Mouse (Mus musculus) embryonic facial prominence, embryonic 14.5 days (tissue): ENCODE results near the gene Ttc39a. TPM values are rescaled to one million over a fixed set of nuclear protein-coding genes. Genes with fewer than 3 reads are reported as not detected.

Source experiments
- ATAC-seq: fragments of 200-750 bp; cut with Nextera tagmentation; 2 replicates; pipeline ENCODE4 v1.8.0; 2017; ENCODE audit warnings: low read depth, moderate number of reproducible peaks, moderate TSS enrichment
- DNase-seq: peaks from one replicate; pipeline ENCODE4 v3.0.0-alpha.2; 2015; ENCODE audit warnings: low spot score
- H3K27ac ChIP-seq: fragments of 300-500 bp; sonication (generic); replicated peaks from 2 replicates; pipeline ENCODE4 v1.5.1; 2014; ENCODE audit warnings: low read depth, mild to moderate bottlenecking, low read length, moderate library complexity
- H3K27me3 ChIP-seq: fragments of 300-500 bp; sonication (generic); replicated peaks from 2 replicates; pipeline ENCODE4 v1.6.1; 2014; ENCODE audit warnings: low read length; ENCODE audit not compliant: control insufficient read depth, insufficient read depth
- H3K36me3 ChIP-seq: fragments of 300-500 bp; sonication (generic); 2 replicates; pipeline ENCODE4 v1.6.1; 2014; ENCODE audit warnings: low read length, mixed read lengths; ENCODE audit not compliant: control insufficient read depth, insufficient read depth
- H3K4me1 ChIP-seq: fragments of 300-500 bp; sonication (generic); 2 replicates; pipeline ENCODE4 v1.6.1; 2014; ENCODE audit warnings: antibody characterized with exemption, low read length; ENCODE audit not compliant: control insufficient read depth, insufficient read depth
- H3K4me2 ChIP-seq: fragments of 300-500 bp; sonication (generic); 2 replicates; pipeline ENCODE4 v1.6.1; 2014; ENCODE audit warnings: low read depth, mild to moderate bottlenecking, low read length, moderate library complexity, mixed read lengths
- H3K4me3 ChIP-seq: fragments of 300-500 bp; sonication (generic); 2 replicates; pipeline ENCODE4 v1.5.1; 2014; ENCODE audit warnings: low read depth, mild to moderate bottlenecking, low read length
- H3K9ac ChIP-seq: fragments of 300-500 bp; sonication (generic); 2 replicates; pipeline ENCODE4 v1.6.1; 2014; ENCODE audit warnings: low read depth, mild to moderate bottlenecking, low read length, moderate library complexity, mixed read lengths
- H3K9me3 ChIP-seq: fragments of 300-500 bp; sonication (generic); 2 replicates; pipeline ENCODE4 v1.6.1; 2016; ENCODE audit warnings: low read length; ENCODE audit not compliant: control insufficient read depth
- WGBS: fragments of 180-500 bp; shearing (Covaris S2); extraction: QIAGEN DNeasy Blood & Tissue Kit; methylation state at CpG from one replicate; pipeline ENCODE4 v1.1.7; 2014; 5-methylcytosine and 5-hydroxymethylcytosine counted together
- polyA plus RNA-seq: library from polyadenylated mRNA; unstranded; fragments of >200 nt; fragmentation: Nextera tagmentation; extraction: Ambion mirVana; gene quantifications from 2 replicates; pipeline ENCODE4 v1.2.1, GENCODE M21; 2014

Ttc39a gene
- polyA plus RNA-seq, 1 experiment from 2014 or later, result 4.0 TPM

- Histone ChIP-seq H3K4me1 (no peaks in the 10 kb centered on the region), H3K9ac (no peak overlapping the region), H3K36me3 (no peaks in the 10 kb centered on the region), H3K27ac (no peak overlapping the region), H3K4me2 (no peak overlapping the region), H3K4me3 (no peak overlapping the region), H3K9me3 (no peaks in the 10 kb centered on the region), H3K27me3 (no peaks in the 10 kb centered on the region)
- no peak for DNase-seq
- no peak for ATAC-seq
- 83% methylated on average over 5 of the region's 5 CpGs for WGBS
These were observed 5.8 kb downstream of the Ttc39a start for GRCm38 (mm10) chr4:109412233-109412632.

- Histone ChIP-seq H3K4me2 (no peak overlapping the region), H3K27ac (no peak overlapping the region), H3K4me1 (no peaks in the 10 kb centered on the region), H3K4me3 (no peak overlapping the region), H3K27me3 (no peaks in the 10 kb centered on the region), H3K9me3 (no peaks in the 10 kb centered on the region), H3K9ac (no peak overlapping the region), H3K36me3 (no peaks in the 10 kb centered on the region)
- no peak for ATAC-seq
- no peak for DNase-seq
- WGBS, result 56% methylated on average over 1 of the region's 1 CpGs
These were observed 11.6 kb downstream of the Ttc39a start for GRCm38 (mm10) chr4:109417998-109418397.

DNA sequence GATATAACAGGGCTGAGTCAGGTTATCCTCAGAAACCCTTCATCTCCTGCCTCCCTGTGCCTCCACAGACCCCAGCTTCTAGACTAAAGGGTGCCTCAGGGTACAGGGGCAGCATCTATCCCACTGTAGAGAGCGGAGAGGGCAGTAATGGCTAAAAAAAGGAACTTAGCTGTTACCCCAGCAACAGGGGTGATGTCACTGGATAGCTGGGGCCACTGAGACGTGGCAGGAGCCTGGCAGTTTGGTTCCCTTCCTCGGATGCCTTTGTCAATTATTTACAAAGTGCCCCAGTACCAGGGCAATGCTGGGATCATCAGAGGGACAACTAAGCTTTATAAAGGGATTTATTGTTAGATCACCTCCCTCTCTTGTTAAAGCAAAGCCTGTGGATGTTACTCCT, 12.6 kb downstream of the Ttc39a start:
- Histone ChIP-seq H3K27ac (no peak overlapping the region), H3K4me2 (no peak overlapping the region), H3K4me3 (no peak overlapping the region), H3K27me3 (no peaks in the 10 kb centered on the region), H3K9ac (no peak overlapping the region), H3K36me3 (no peaks in the 10 kb centered on the region), H3K9me3 (no peaks in the 10 kb centered on the region), H3K4me1 (no peaks in the 10 kb centered on the region)
- ATAC-seq (no peak), DNase-seq (no peak)
- 41% methylated on average over 3 of the region's 3 CpGs for WGBS

- H3K27me3 ChIP-seq, result no peaks in the 10 kb centered on the region
- H3K9me3 ChIP-seq, result no peaks in the 10 kb centered on the region
- WGBS, result 86% methylated on average over 4 of the region's 4 CpGs
- DNase-seq (no peak), ATAC-seq (no peak)
- H3K36me3 ChIP-seq, result no peaks in the 10 kb centered on the region
- H3K4me1 ChIP-seq, result no peaks in the 10 kb centered on the region
- H3K4me3 ChIP-seq, result no peak overlapping the region
- no peak overlapping the region for H3K4me2 ChIP-seq
- H3K9ac ChIP-seq, result no peak overlapping the region
- H3K27ac ChIP-seq, result no peak overlapping the region
These were observed 13.1 kb downstream of the Ttc39a start for GRCm38 (mm10) chr4:109419563-109419962.

- H3K36me3 ChIP-seq, result no peaks in the 10 kb centered on the region
- H3K9me3 ChIP-seq, result no peaks in the 10 kb centered on the region
- H3K4me3 ChIP-seq, result no peak overlapping the region
- H3K27ac ChIP-seq, result no peak overlapping the region
- H3K4me2 ChIP-seq, result no peak overlapping the region
- 75% methylated on average over 7 of the region's 8 CpGs for WGBS
- H3K9ac ChIP-seq, result no peak overlapping the region
- DNase-seq, result no peak
- no peaks in the 10 kb centered on the region for H3K4me1 ChIP-seq
- ATAC-seq, result no peak
- no peaks in the 10 kb centered on the region for H3K27me3 ChIP-seq
These were observed 13.8 kb downstream of the Ttc39a start for GRCm38 (mm10) chr4:109420138-109420795.

- H3K36me3 ChIP-seq, result no peaks in the 10 kb centered on the region
- no peak for ATAC-seq
- 84% methylated on average over 7 of the region's 7 CpGs for WGBS
- H3K9me3 ChIP-seq, result no peaks in the 10 kb centered on the region
- H3K27me3 ChIP-seq, result no peaks in the 10 kb centered on the region
- no peak overlapping the region for H3K4me2 ChIP-seq
- no peak overlapping the region for H3K27ac ChIP-seq
- DNase-seq, result no peak
- H3K9ac ChIP-seq, result no peak overlapping the region
- H3K4me3 ChIP-seq, result no peak overlapping the region
- H3K4me1 ChIP-seq, result no peaks in the 10 kb centered on the region
These were observed 15.2 kb downstream of the Ttc39a start for GRCm38 (mm10) chr4:109421608-109422007.

GRCm38 (mm10) chr4:109422436-109422835, 16.0 kb downstream of the Ttc39a start:
- no peaks in the 10 kb centered on the region for H3K9me3 ChIP-seq
- no peaks in the 10 kb centered on the region for H3K36me3 ChIP-seq
- no peak overlapping the region for H3K9ac ChIP-seq
- no peak overlapping the region for H3K27ac ChIP-seq
- ATAC-seq, result no peak
- WGBS, result 78% methylated on average over 6 of the region's 6 CpGs
- DNase-seq, result no peak
- no peaks in the 10 kb centered on the region for H3K27me3 ChIP-seq
- H3K4me3 ChIP-seq, result no peak overlapping the region
- H3K4me2 ChIP-seq, result no peak overlapping the region
- H3K4me1 ChIP-seq, result no peaks in the 10 kb centered on the region

DNA sequence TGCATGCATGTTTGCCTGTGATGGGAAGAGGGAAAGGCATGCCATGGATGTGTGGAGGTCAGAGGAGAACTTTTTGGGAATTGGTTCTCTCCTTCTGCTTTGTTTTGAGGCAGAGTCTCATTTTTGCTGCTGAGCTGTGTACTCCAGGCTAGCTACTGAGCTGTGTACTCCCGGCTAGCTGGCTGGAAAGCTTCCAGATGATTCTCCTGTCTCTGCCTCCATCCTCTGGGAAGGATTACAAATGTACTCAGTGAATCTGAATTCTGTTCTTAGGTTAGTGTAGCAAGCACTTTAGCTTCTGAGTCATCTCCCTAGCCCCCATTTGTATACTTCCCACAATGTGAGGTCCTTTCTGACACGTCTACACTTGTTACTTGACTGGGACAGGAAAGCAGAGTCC, 17.0 kb downstream of the Ttc39a start:
- Histone ChIP-seq H3K9me3 (no peaks in the 10 kb centered on the region), H3K4me1 (no peaks in the 10 kb centered on the region), H3K36me3 (no peaks in the 10 kb centered on the region), H3K4me2 (no peak overlapping the region), H3K9ac (no peak overlapping the region), H3K27me3 (no peaks in the 10 kb centered on the region), H3K4me3 (no peak overlapping the region), H3K27ac (no peak overlapping the region)
- WGBS, result 64% methylated on average over 2 of the region's 2 CpGs
- ATAC-seq (no peak), DNase-seq (no peak)

DNA sequence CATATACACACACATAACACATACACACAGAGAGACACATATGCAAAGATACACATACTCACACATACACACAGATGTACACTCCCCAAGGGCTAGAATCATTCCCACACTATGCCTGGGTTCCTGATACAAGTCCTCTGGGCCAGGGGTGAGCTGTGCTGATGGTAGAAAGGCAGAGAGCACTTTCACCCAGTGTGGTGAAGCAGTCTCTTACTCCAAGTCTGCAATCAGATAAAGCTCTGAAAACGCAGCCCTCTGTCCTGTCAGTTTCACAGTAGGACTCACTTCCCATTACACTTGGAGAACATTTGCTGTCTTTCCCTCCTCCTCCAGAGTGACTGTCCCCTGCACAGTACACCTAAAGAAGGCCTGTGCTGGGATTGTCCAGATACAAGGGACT, 20.6 kb downstream of the Ttc39a start:
- Histone ChIP-seq H3K27ac (no peak overlapping the region), H3K9ac (no peak overlapping the region), H3K4me1 (no peaks in the 10 kb centered on the region), H3K4me3 (no peak overlapping the region), H3K9me3 (no peaks in the 10 kb centered on the region), H3K4me2 (no peak overlapping the region), H3K36me3 (no peaks in the 10 kb centered on the region), H3K27me3 (no peaks in the 10 kb centered on the region)
- ATAC-seq (no peak), DNase-seq (no peak)
- WGBS, result 60% methylated on average over 1 of the region's 1 CpGs
